Mouse (Mus musculus) bone marrow macrophage, adult 2 months (primary cell): ENCODE measurements around the gene Acaa1a.

Experiments used
- CTCF ChIP-seq: IDR thresholded peaks from 2 replicates; pipeline ENCODE4 v1.5.1; 2012; ENCODE audit warnings: low read depth, mild to moderate bottlenecking, low read length, moderate library complexity
- POLR2A ChIP-seq: IDR thresholded peaks from 2 replicates; pipeline ENCODE4 v1.6.1; 2012; ENCODE audit warnings: mild to moderate bottlenecking, low read depth, low read length, borderline replicate concordance

- TF ChIP-seq CTCF: no peak
- no peak for TF ChIP-seq POLR2A
Measured at GRCm38 (mm10) chr9:119338350-119338749, 1.1 kb upstream of the Acaa1a start.
